Mouse (Mus musculus): Measurements from ENCODE around the gene Psmd2. TPM values are rescaled to one million over a fixed set of nuclear protein-coding genes. Genes with fewer than 3 reads are reported as not detected.

The Psmd2 gene
- polyA plus RNA-seq, 1 experiment from 2014 or later: 202 TPM

DNA sequence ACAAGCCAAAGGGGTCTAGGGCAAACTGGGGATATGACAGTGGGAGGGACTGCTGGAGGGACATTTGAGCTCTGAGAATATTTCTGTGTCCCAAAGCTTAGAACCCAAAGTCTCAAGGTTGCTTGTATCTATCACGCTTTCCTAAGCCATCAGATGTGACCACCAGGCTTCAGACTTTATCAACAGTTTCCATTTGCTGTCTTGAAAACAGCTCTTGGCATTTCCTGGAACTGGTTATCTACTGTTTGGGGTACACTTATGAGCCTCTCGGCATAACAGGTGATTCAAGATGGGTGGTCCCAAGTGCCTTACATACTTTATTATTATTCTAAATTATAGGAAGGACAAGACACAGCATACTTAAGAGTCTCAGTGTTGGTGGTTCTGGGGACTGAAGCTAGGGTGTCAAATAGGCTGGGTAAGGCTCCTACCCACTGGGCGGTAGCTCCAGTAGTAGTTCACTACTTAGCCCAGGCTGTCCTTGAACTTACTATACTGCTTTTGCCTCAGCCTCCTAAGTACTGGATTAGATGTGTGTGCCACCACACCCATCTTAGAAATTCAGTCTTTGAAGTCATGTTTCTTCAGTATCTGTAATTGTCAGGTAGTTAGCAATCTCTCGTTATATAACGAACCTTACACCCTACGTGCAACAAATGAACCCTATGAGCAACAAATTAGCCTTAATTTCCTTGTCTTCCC lies 52.4 kb downstream of the Psmd2 start:
- no peak overlapping the region for H3K27ac ChIP-seq
- no peak overlapping the region for H3K4me3 ChIP-seq
- no peaks in the 10 kb centered on the region for H3K9me3 ChIP-seq (replicated peaks)
- peaks cover 15% of the 10 kb centered on the region for H3K4me1 ChIP-seq (replicated peaks)
- no peak overlapping the region for H3K4me2 ChIP-seq
- no peaks in the 10 kb centered on the region for H3K27me3 ChIP-seq
- ATAC-seq (replicated peaks; ENCODE audit: insufficient number of reproducible peaks, insufficient read depth, low FRiP score, low read depth): no peak
- H3K9ac ChIP-seq: no peak overlapping the region
- 83% methylated on average over 6 of the region's 6 CpGs for WGBS
- H3K36me3 ChIP-seq: peaks cover 9% of the 10 kb centered on the region; the same call in 1 of the 2 replicates

DNA sequence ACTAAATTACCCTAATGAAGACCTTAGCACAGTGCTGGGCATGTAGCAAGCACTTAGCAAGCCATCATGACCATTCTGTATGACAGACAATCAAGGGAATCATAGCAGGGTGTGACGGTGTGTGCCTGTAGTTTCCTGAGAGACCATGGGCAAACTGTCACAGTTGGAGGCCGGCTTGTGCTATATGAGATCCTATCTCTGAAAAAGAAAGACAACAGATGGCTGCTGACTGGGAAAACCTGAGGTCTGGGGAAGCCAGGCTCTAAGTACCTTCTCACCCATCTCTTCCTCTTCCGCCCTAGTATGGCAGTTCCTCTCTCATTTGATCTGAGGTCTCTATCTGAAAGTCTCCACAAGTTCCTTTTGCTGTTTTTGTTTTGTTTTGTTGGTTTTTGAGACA lies 54.3 kb downstream of the Psmd2 start:
- Histone ChIP-seq H3K9me3 (replicated peaks) (no peaks in the 10 kb centered on the region), H3K4me2 (no peak overlapping the region), H3K4me1 (replicated peaks) (peaks cover 15% of the 10 kb centered on the region), H3K4me3 (no peak overlapping the region), H3K36me3 (0 out of 2 replicates have a peak, but pooled peaks cover under 1% of the 10 kb centered on the region), H3K9ac (no peak overlapping the region), H3K27me3 (no peaks in the 10 kb centered on the region), H3K27ac (no peak overlapping the region)
- WGBS: 68% methylated on average over 3 of the region's 3 CpGs
- no peak for ATAC-seq (replicated peaks; ENCODE audit: insufficient number of reproducible peaks, insufficient read depth, low FRiP score, low read depth)

DNA sequence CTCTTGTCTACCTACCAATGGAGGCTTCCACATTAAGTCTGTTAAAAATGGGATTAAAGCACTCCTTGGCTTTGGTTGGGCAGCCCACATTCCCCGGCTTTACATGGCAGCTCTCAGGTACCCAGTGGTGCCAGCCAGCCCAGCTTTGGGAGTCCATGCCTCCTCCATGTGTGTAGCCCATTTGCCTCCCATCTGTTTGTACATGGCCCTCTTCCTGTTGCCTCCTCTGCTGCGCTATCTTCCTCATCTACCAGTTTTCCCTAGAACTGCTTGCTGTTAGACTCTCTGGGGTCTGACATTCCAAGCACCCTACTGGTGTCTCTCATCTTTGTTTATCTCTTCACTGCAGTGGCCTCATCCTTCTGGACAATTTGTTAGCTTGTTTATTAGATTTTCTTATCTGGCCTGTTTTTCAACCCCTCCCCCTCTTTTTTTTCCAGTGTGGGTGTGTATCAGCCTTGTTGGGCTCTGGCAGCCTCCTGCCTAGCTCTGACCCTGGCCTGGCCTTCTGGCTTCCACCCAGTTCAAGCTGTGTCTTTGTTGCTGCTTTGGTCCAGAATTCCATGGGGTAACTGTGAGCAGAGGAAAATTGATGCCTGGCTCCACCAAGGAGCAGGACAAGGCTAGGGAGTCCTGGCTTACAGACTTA lies 55.1 kb downstream of the Psmd2 start:
- H3K27me3 ChIP-seq: no peaks in the 10 kb centered on the region
- no peak for ATAC-seq (replicated peaks; ENCODE audit: insufficient number of reproducible peaks, insufficient read depth, low FRiP score, low read depth)
- no peak overlapping the region for H3K27ac ChIP-seq
- no peak overlapping the region for H3K4me3 ChIP-seq
- H3K36me3 ChIP-seq: no peaks in the 10 kb centered on the region
- no peaks in the 10 kb centered on the region for H3K9me3 ChIP-seq (replicated peaks)
- H3K4me2 ChIP-seq: no peak overlapping the region
- H3K9ac ChIP-seq: no peak overlapping the region
- H3K4me1 ChIP-seq (replicated peaks): peaks cover 12% of the 10 kb centered on the region
- WGBS: 85% methylated on average over 2 of the region's 2 CpGs

DNA sequence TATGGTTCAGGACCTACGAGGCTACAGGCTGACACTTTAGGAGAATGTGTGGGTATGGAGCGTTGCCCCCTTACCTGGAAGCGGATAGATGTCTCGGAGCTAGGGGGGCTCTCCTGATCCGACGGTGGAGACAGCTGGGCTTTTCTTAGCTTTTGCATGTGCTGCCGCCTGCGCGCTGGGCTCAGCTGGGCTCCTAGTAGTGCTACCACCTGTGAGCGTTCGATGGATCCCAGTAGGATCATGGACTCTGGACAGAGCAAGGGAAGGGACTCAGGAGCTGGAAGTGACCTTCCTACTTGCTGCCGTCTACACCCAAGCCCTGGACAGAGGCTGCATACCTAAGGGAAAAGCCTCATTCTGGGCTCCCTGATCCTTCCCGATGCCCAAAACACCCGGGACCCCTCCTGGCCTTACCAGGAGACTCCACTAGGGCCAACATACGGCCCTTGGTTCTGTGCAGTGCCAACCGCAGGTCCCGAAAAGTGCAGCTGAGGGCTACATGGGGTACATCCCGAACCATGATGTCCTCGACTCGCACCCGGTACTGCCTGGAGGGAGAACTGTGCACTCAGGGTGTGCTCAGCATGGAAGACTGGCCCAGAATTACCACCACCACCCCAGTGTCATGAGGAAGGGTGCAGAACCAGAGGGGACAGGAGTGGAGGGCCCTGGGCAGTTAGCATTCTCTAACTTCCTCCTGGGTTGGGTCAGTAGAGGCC lies 56.9 kb downstream of the Psmd2 start:
- Histone ChIP-seq H3K9me3 (replicated peaks) (no peaks in the 10 kb centered on the region), H3K4me1 (replicated peaks) (no peaks in the 10 kb centered on the region), H3K9ac (no peak overlapping the region), H3K27ac (no peak overlapping the region), H3K4me3 (no peak overlapping the region), H3K36me3 (no peaks in the 10 kb centered on the region; the same call in 1 of the 2 replicates), H3K27me3 (no peaks in the 10 kb centered on the region), H3K4me2 (no peak overlapping the region)
- no peak; the same call in 1 of the 2 replicates for ATAC-seq (replicated peaks; ENCODE audit: insufficient number of reproducible peaks, insufficient read depth, low FRiP score, low read depth)
- WGBS: 91% methylated on average over 21 of the region's 21 CpGs

DNA sequence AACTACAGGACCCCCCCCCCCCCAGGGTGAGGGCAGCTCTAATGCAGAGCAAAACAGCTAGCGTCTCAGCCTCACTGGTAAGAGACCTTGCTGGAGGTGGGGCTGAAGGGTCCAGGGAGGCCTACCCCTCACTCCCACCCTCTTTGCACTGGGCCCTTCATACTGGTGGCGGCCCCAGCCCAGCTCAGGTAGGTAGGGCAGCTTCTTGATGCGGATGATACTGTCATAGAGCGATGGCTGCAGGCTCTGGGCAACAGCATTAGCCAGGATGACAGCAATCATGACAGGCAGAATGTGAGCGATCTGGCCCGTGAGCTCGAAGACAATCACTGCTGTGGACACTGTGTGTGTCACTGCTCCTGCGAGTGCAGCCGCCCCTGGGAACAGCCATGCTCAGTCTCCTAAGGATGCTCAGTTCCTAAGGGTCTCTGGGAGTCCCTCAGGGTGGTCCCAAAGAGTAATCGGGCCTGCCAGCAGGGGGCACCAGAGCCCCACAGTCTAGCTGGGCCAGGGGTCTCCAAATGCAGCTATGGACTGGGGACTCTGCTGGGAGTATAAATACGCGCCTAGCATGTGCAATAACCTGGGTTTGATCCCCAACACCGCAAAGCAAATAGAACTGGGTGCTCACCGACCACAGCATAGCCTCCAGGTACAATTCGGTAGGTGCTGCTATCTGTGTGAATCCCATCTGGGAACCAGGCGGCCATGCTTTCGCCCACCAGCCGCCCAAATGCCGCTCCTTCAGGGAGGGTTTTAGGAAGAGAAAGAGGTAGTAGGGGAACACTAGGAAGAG lies 57.7 kb downstream of the Psmd2 start:
- Histone ChIP-seq H3K27me3 (no peaks in the 10 kb centered on the region), H3K27ac (no peak overlapping the region), H3K36me3 (no peaks in the 10 kb centered on the region; the same call in 1 of the 2 replicates), H3K9me3 (replicated peaks) (no peaks in the 10 kb centered on the region), H3K9ac (no peak overlapping the region), H3K4me2 (no peak overlapping the region), H3K4me3 (no peak overlapping the region), H3K4me1 (replicated peaks) (0 out of 2 replicates have a peak, but pooled peaks cover 2% of the 10 kb centered on the region)
- no peak for ATAC-seq (replicated peaks; ENCODE audit: insufficient number of reproducible peaks, insufficient read depth, low FRiP score, low read depth)
- WGBS: 73% methylated on average over 19 of the region's 19 CpGs

DNA sequence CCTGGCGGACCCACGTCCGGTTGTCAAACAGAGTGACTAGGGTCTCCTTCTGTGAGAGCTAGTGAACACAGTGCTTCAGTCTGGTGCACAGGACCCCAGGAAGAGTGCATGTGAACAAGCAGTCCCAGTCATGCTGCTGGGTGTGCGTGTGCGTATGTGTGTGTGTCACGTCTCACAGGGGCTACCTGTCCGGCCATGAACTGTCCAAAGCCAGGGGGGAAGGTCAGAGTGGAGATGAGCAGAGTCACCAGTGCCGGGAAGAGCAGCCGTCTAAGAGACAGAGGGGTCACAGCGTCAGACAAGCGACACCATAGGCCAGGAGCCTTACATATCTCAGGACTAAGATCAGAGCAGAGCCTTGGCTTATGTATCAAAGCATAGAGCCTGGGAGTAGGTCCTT lies 58.9 kb downstream of the Psmd2 start:
- Histone ChIP-seq H3K9ac (no peak overlapping the region), H3K9me3 (replicated peaks) (no peaks in the 10 kb centered on the region), H3K27ac (no peak overlapping the region), H3K4me3 (no peak overlapping the region), H3K36me3 (no peaks in the 10 kb centered on the region; the same call in 1 of the 2 replicates), H3K4me2 (no peak overlapping the region), H3K4me1 (replicated peaks) (peaks cover 12% of the 10 kb centered on the region), H3K27me3 (no peaks in the 10 kb centered on the region)
- 92% methylated on average over 11 of the region's 11 CpGs for WGBS
- no peak for ATAC-seq (replicated peaks; ENCODE audit: insufficient number of reproducible peaks, insufficient read depth, low FRiP score, low read depth)

DNA sequence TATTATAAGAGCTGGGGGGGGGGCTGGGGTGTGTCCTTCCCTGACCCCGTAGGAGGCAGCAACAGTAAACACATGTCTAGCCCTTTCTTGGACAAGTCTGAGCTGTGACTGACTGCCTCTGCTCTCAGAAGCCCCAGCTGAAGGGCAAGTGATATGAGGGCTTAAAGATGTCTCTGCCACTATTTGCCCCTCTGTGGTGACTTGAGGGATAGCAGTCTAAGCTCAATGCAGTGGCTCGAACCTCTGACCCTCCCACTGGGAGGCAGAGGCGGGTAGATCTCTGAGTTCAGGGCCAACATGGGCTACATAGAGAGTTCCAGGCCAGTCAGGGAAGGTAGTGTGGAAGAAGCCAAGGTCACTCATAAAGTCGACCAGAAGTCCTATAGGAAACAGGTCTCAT lies 59.4 kb downstream of the Psmd2 start:
- Histone ChIP-seq H3K36me3 (no peaks in the 10 kb centered on the region; the same call in 1 of the 2 replicates), H3K4me3 (no peak overlapping the region), H3K9ac (no peak overlapping the region), H3K4me1 (replicated peaks) (peaks cover 17% of the 10 kb centered on the region), H3K27ac (no peak overlapping the region), H3K9me3 (replicated peaks) (no peaks in the 10 kb centered on the region), H3K27me3 (no peaks in the 10 kb centered on the region), H3K4me2 (no peak overlapping the region)
- WGBS: 83% methylated on average over 4 of the region's 4 CpGs
- no peak for ATAC-seq (replicated peaks; ENCODE audit: insufficient number of reproducible peaks, insufficient read depth, low FRiP score, low read depth)

DNA sequence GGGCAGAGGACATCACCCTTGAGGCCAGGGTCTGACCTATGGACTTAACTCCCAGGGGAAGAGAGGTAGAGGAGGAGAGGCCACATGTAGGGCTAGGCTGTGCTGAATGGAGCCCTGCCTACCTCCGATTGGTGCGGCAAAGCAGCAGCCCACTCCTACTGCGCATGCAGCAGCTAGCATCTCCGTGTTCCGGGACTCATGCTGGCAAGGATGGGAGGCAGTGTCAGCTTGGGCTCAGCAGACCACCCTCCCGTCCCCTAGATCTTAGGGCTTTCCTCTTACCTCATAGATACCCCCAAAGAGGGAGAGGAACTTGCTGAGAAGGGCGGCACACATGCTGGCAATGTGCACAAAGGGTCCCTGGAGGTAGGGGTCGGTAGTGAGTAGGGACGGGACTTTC lies 60.7 kb downstream of the Psmd2 start:
- H3K27me3 ChIP-seq: no peaks in the 10 kb centered on the region
- no peaks in the 10 kb centered on the region for H3K9me3 ChIP-seq (replicated peaks)
- no peak overlapping the region for H3K4me3 ChIP-seq
- no peaks in the 10 kb centered on the region; the same call in 1 of the 2 replicates for H3K36me3 ChIP-seq
- H3K27ac ChIP-seq: no peak overlapping the region
- no peak for ATAC-seq (replicated peaks; ENCODE audit: insufficient number of reproducible peaks, insufficient read depth, low FRiP score, low read depth)
- no peak overlapping the region for H3K9ac ChIP-seq
- no peak overlapping the region for H3K4me2 ChIP-seq
- H3K4me1 ChIP-seq (replicated peaks): peaks cover 26% of the 10 kb centered on the region
- 73% methylated on average over 9 of the region's 9 CpGs for WGBS

DNA sequence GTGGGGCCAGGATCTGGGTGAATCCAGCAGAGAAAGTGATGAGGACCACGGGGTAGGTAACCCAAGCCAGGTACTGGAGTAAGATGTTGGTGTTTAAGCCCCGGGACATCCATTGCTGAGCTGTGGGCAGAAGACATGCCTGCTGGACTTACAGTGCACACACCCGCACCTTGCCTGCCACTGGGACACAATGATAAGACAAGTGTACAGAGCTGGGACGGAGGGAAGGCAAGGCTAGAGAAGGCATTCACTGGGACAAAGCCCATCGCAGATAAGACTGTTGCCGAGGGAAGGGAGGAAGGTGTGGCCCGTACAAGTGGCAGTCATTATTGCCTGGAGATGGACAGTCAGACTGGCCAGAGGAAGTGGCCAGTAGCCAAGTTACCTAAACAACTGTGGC lies 61.4 kb downstream of the Psmd2 start:
- H3K36me3 ChIP-seq: no peaks in the 10 kb centered on the region; the same call in 1 of the 2 replicates
- no peak for ATAC-seq (replicated peaks; ENCODE audit: insufficient number of reproducible peaks, insufficient read depth, low FRiP score, low read depth)
- no peaks in the 10 kb centered on the region for H3K27me3 ChIP-seq
- H3K27ac ChIP-seq: no peak overlapping the region
- H3K4me3 ChIP-seq: no peak overlapping the region
- WGBS: 62% methylated on average over 7 of the region's 7 CpGs
- H3K4me1 ChIP-seq (replicated peaks): peaks cover 26% of the 10 kb centered on the region
- H3K9ac ChIP-seq: no peak overlapping the region
- no peaks in the 10 kb centered on the region for H3K9me3 ChIP-seq (replicated peaks)
- no peak overlapping the region for H3K4me2 ChIP-seq
